Mouse (Mus musculus): ENCODE data around the gene Supt5. TPM values are rescaled to one million over a fixed set of nuclear protein-coding genes. Genes with fewer than 3 reads are reported as not detected.

Supt5 gene
- polyA plus RNA-seq, 1 experiment from 2014 or later, result 101 TPM

DNA sequence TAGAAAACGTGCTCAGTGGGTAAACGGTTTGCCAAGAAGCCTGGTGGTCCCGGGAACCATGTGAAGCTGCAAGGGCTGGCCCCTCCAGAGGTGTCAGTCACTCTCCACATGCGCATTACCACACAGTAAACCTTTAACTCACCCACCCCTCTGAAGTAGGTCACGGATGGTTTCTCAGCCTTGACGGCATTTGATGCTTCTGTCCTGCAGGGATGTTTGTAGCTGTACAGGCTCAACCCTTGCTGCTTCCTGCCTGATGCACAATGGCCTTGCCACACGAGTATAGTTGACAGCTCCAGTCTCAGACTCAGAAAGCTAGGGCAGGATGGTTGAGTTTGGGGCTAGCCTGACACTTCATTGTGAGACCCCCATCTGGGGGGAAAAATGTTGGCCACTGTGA is 57.9 kb downstream of the Supt5 start:
- no peak overlapping the region for H3K9ac ChIP-seq (ENCODE audit: low read length)
- ATAC-seq (ENCODE audit: insufficient read depth, low FRiP score, low TSS enrichment) (no peak), DNase-seq (ENCODE audit: low spot score) (no peak)
- H3K27ac ChIP-seq (ENCODE audit: low read depth, low read length), result no peak overlapping the region
- no peaks in the 10 kb centered on the region for H3K9me3 ChIP-seq (ENCODE audit: control insufficient read depth, low read length)
- H3K4me2 ChIP-seq (ENCODE audit: low read depth), result no peak overlapping the region
- H3K4me1 ChIP-seq (ENCODE audit: control insufficient read depth, insufficient read depth, low read length), result no peaks in the 10 kb centered on the region
- H3K27me3 ChIP-seq (ENCODE audit: control insufficient read depth, insufficient read depth, low read length), result no peaks in the 10 kb centered on the region
- H3K4me3 ChIP-seq (ENCODE audit: low read depth, low read length), result no peak overlapping the region
- H3K36me3 ChIP-seq (ENCODE audit: control insufficient read depth, insufficient read depth, low read length), result no peaks in the 10 kb centered on the region
- 80% methylated on average over 7 of the region's 7 CpGs for WGBS

GRCm38 (mm10) chr7:28278279-28278652 is 60.3 kb downstream of the Supt5 start:
- Histone ChIP-seq H3K27ac (ENCODE audit: low read depth, low read length) (no peak overlapping the region; the same call in 1 of the 2 replicates), H3K4me1 (ENCODE audit: control insufficient read depth, insufficient read depth, low read length) (no peaks in the 10 kb centered on the region), H3K4me3 (ENCODE audit: low read depth, low read length) (peak overlapping the region; percentile 64), H3K36me3 (ENCODE audit: control insufficient read depth, insufficient read depth, low read length) (no peaks in the 10 kb centered on the region), H3K9me3 (ENCODE audit: control insufficient read depth, low read length) (no peaks in the 10 kb centered on the region), H3K27me3 (ENCODE audit: control insufficient read depth, insufficient read depth, low read length) (no peaks in the 10 kb centered on the region), H3K4me2 (ENCODE audit: low read depth) (peak overlapping the region; percentile 72), H3K9ac (ENCODE audit: low read length) (peak overlapping the region; percentile 94)
- DNase-seq (ENCODE audit: low spot score) (no peak), ATAC-seq (ENCODE audit: insufficient read depth, low FRiP score, low TSS enrichment) (no peak)
- 85% methylated on average over 7 of the region's 7 CpGs for WGBS

GRCm38 (mm10) chr7:28277615-28278278 is 60.8 kb downstream of the Supt5 start, which contains the start of gene Eid2b:
Gene Eid2b (plus strand): TSS chr7:28277739.
- ATAC-seq (ENCODE audit: insufficient read depth, low FRiP score, low TSS enrichment) (peak; percentile 69), DNase-seq (ENCODE audit: low spot score) (peak; percentile 96)
- no peaks in the 10 kb centered on the region for H3K27me3 ChIP-seq (ENCODE audit: control insufficient read depth, insufficient read depth, low read length)
- no peaks in the 10 kb centered on the region for H3K4me1 ChIP-seq (ENCODE audit: control insufficient read depth, insufficient read depth, low read length)
- H3K27ac ChIP-seq (ENCODE audit: low read depth, low read length), result peak within 1 kb of the TSS; percentile 68
- peak within 1 kb of the TSS; percentile 72 for H3K4me2 ChIP-seq (ENCODE audit: low read depth)
- 2% methylated on average over 68 of the region's 68 CpGs for WGBS
- no peaks in the 10 kb centered on the region for H3K9me3 ChIP-seq (ENCODE audit: control insufficient read depth, low read length)
- peak within 1 kb of the TSS; percentile 94 for H3K9ac ChIP-seq (ENCODE audit: low read length)
- H3K4me3 ChIP-seq (ENCODE audit: low read depth, low read length), result peak within 1 kb of the TSS; percentile 64
- H3K36me3 ChIP-seq (ENCODE audit: control insufficient read depth, insufficient read depth, low read length), result no peaks in the 10 kb centered on the region

GRCm38 (mm10) chr7:28277237-28277614 is 61.3 kb downstream of the Supt5 start:
- Histone ChIP-seq H3K4me3 (ENCODE audit: low read depth, low read length) (no peak overlapping the region), H3K27me3 (ENCODE audit: control insufficient read depth, insufficient read depth, low read length) (no peaks in the 10 kb centered on the region), H3K36me3 (ENCODE audit: control insufficient read depth, insufficient read depth, low read length) (no peaks in the 10 kb centered on the region), H3K9ac (ENCODE audit: low read length) (no peak overlapping the region), H3K4me1 (ENCODE audit: control insufficient read depth, insufficient read depth, low read length) (no peaks in the 10 kb centered on the region), H3K9me3 (ENCODE audit: control insufficient read depth, low read length) (no peaks in the 10 kb centered on the region), H3K4me2 (ENCODE audit: low read depth) (no peak overlapping the region; the same call in 1 of the 2 replicates), H3K27ac (ENCODE audit: low read depth, low read length) (no peak overlapping the region)
- no peak for DNase-seq (ENCODE audit: low spot score)
- WGBS, result 62% methylated on average over 8 of the region's 8 CpGs
- no peak for ATAC-seq (ENCODE audit: insufficient read depth, low FRiP score, low TSS enrichment)

DNA sequence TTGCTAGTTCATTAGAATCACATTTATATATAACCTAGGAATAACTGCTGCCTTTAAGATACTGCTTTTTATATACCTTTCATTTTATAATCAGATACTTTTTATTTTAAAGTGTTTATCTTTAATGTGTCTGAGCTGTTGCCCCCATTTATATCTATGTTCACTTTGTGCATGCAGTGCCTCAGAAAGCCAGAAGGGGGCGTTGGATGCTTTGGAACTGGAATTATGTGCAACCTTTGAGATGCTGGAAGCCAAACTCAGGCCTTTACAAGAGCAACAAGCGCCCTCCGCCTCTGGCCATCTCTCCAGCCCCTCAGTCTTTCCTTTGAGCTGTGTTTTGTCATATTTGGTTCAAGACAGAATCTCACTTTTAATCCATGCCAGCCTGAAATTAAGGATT is 66.8 kb downstream of the Supt5 start:
- ATAC-seq (ENCODE audit: insufficient read depth, low FRiP score, low TSS enrichment) (no peak), DNase-seq (ENCODE audit: low spot score) (no peak)
- Histone ChIP-seq H3K4me1 (ENCODE audit: control insufficient read depth, insufficient read depth, low read length) (peaks cover 3% of the 10 kb centered on the region; the same call in 1 of the 2 replicates), H3K4me2 (ENCODE audit: low read depth) (no peak overlapping the region), H3K9ac (ENCODE audit: low read length) (no peak overlapping the region), H3K9me3 (ENCODE audit: control insufficient read depth, low read length) (no peaks in the 10 kb centered on the region), H3K27ac (ENCODE audit: low read depth, low read length) (no peak overlapping the region), H3K4me3 (ENCODE audit: low read depth, low read length) (no peak overlapping the region), H3K27me3 (ENCODE audit: control insufficient read depth, insufficient read depth, low read length) (no peaks in the 10 kb centered on the region), H3K36me3 (ENCODE audit: control insufficient read depth, insufficient read depth, low read length) (peaks cover 3% of the 10 kb centered on the region)
- 74% methylated on average over 3 of the region's 3 CpGs for whole genome bisulfite sequencing

GRCm38 (mm10) chr7:28269355-28269754 is 69.2 kb downstream of the Supt5 start:
- H3K27me3 ChIP-seq (ENCODE audit: control insufficient read depth, insufficient read depth, low read length), result no peaks in the 10 kb centered on the region
- no peak overlapping the region; the same call in 1 of the 2 replicates for H3K4me3 ChIP-seq (ENCODE audit: low read depth, low read length)
- peak; percentile 47 for DNase-seq (ENCODE audit: low spot score)
- H3K9ac ChIP-seq (ENCODE audit: low read length), result no peak overlapping the region
- WGBS, result 93% methylated on average over 12 of the region's 12 CpGs
- no peak overlapping the region for H3K27ac ChIP-seq (ENCODE audit: low read depth, low read length)
- H3K4me2 ChIP-seq (ENCODE audit: low read depth), result no peak overlapping the region
- H3K36me3 ChIP-seq (ENCODE audit: control insufficient read depth, insufficient read depth, low read length), result peaks cover 3% of the 10 kb centered on the region
- H3K4me1 ChIP-seq (ENCODE audit: control insufficient read depth, insufficient read depth, low read length), result peaks cover 3% of the 10 kb centered on the region; the same call in 1 of the 2 replicates
- H3K9me3 ChIP-seq (ENCODE audit: control insufficient read depth, low read length), result no peaks in the 10 kb centered on the region
- no peak for ATAC-seq (ENCODE audit: insufficient read depth, low FRiP score, low TSS enrichment)

DNA sequence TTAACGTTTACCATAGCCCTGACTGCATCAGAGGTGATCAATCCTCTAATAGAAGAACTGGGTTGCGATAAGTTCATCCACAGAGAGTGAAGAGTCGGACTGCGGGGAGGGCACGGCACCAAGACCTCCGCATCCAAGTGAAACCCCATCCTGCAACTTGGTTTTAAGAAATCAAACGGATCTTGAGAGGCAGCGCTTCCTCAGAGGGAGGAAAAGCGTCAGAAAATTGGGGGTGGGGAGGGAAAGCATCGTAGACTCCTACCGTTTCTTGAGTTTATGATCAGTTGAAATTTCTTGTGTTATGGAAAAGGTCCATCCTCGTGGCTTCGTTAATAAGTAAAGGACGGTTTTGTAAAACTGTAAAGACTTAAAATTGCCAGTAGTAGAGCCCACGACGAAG is 70.0 kb downstream of the Supt5 start:
- peaks cover 3% of the 10 kb centered on the region for H3K36me3 ChIP-seq (ENCODE audit: control insufficient read depth, insufficient read depth, low read length)
- H3K4me3 ChIP-seq (ENCODE audit: low read depth, low read length), result peak overlapping the region; percentile 80
- H3K4me1 ChIP-seq (ENCODE audit: control insufficient read depth, insufficient read depth, low read length), result peaks cover 3% of the 10 kb centered on the region; the same call in 1 of the 2 replicates
- H3K27me3 ChIP-seq (ENCODE audit: control insufficient read depth, insufficient read depth, low read length), result no peaks in the 10 kb centered on the region
- peak overlapping the region; percentile 68 for H3K4me2 ChIP-seq (ENCODE audit: low read depth)
- no peak for DNase-seq (ENCODE audit: low spot score)
- WGBS, result 29% methylated on average over 16 of the region's 16 CpGs
- H3K27ac ChIP-seq (ENCODE audit: low read depth, low read length), result peak overlapping the region; percentile 85; the same call in 1 of the 2 replicates
- ATAC-seq (ENCODE audit: insufficient read depth, low FRiP score, low TSS enrichment), result 0 out of 2 replicates have a peak, but pooled peaks have one; percentile 7
- peak overlapping the region; percentile 93 for H3K9ac ChIP-seq (ENCODE audit: low read length)
- no peaks in the 10 kb centered on the region for H3K9me3 ChIP-seq (ENCODE audit: control insufficient read depth, low read length)

- 0% methylated on average over 58 of the region's 62 CpGs for WGBS
- Histone ChIP-seq H3K9ac (ENCODE audit: low read length) (peak overlapping the region; percentile 93), H3K27me3 (ENCODE audit: control insufficient read depth, insufficient read depth, low read length) (no peaks in the 10 kb centered on the region), H3K9me3 (ENCODE audit: control insufficient read depth, low read length) (no peaks in the 10 kb centered on the region), H3K27ac (ENCODE audit: low read depth, low read length) (peak overlapping the region; percentile 85), H3K4me3 (ENCODE audit: low read depth, low read length) (peak overlapping the region; percentile 80), H3K4me1 (ENCODE audit: control insufficient read depth, insufficient read depth, low read length) (peaks cover 3% of the 10 kb centered on the region; the same call in 1 of the 2 replicates), H3K4me2 (ENCODE audit: low read depth) (peak overlapping the region; percentile 68), H3K36me3 (ENCODE audit: control insufficient read depth, insufficient read depth, low read length) (peaks cover 3% of the 10 kb centered on the region)
- peak; percentile 72 for ATAC-seq (ENCODE audit: insufficient read depth, low FRiP score, low TSS enrichment)
- peak; percentile 66 for DNase-seq (ENCODE audit: low spot score)
These were observed 70.5 kb downstream of the Supt5 start for GRCm38 (mm10) chr7:28268042-28268531.

All from neural tube, embryonic 11.5 days (tissue).